Mouse (Mus musculus): ENCODE results near the gene Fanci.

The Fanci gene

DNA sequence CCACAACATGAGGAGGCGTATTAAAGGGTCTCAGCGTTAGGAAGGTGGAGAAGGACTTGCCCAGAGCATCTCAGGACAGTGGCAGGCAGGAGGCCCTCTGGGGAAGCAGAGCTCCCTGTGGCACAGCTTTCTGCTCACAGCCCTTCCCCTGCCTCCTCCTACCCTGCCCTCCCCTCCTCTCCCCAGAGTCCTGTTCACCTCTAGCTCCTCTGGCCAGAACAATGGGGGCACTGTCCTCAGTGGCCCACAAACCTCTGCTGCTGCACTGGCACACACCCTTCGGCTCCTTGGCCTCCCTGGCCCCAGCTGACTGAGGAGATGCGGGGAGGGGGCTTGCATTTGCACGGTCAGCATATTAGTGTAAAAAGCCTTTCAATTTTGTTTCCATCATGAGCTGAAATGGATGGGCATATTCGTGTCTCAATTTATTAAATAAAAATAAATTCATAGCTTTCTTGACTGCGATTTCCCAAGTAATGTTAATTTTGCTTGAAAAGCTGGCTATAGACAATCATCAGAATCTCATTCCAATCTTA, 3.0 kb upstream of the Fanci start:
- 57% methylated on average over 7 of the region's 7 CpGs for WGBS

GRCm38 (mm10) chr7:79390141-79390708, 1.5 kb upstream of the Fanci start:
- 85% methylated on average over 5 of the region's 5 CpGs for WGBS

- 1% methylated on average over 3 of the region's 3 CpGs for WGBS
Measured at GRCm38 (mm10) chr7:79391471-79391870, 258 bp upstream of the Fanci start.

DNA sequence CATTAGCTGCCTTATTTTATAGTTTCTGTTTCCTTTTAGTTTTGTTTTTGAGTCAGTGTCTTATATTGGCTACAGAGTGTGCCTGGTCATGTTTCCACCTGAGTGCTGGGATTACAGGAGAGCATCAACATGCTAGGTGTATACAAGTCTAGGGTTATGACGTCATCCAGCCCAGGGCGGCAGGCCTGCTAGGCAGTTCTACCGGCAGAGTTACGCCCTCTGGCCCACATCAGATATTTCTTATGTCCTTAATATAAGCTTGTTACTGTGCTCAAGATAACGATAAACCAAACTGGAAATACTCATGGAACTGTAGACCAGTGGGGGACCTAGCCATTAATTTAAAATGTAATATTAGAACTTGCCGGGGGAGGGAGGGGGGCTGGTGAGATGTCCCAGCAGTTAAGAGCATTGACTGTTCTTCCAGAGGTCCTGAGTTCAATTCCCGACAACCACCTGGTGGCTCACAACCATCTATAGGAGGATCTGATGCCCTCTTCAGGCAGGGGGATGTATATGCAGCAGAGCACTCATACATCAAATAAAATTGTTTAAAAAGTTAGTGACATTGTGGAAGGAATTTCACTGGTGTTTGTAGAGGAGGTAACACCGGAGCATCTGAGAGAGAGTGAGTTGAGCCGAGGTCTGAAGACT, 1.3 kb downstream of the Fanci start:
- 52% methylated on average over 9 of the region's 9 CpGs for WGBS

- whole genome bisulfite sequencing, result 96% methylated on average over 7 of the region's 7 CpGs
Measured at GRCm38 (mm10) chr7:79393924-79394323, 2.2 kb downstream of the Fanci start.

DNA sequence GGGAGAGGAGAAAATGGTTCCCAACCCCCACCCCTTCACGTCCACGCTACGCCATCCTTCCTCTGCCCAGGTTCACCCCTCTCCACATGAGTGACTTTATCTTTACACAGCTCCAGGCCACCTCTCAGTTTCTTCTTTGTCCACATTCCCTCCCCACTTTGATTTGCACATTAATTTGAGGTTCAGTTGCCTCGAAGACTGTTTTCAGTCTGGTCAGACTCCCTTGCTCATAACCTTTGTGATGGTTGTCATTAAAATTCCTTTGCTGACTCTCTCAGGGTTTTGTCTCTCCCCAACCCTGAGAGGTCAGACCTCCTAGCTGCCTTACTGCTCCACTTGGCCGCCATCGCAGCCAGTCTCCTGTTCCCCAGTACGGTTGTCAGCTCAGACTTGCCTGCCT, 2.9 kb downstream of the Fanci start:
- WGBS, result 68% methylated on average over 7 of the region's 7 CpGs

DNA sequence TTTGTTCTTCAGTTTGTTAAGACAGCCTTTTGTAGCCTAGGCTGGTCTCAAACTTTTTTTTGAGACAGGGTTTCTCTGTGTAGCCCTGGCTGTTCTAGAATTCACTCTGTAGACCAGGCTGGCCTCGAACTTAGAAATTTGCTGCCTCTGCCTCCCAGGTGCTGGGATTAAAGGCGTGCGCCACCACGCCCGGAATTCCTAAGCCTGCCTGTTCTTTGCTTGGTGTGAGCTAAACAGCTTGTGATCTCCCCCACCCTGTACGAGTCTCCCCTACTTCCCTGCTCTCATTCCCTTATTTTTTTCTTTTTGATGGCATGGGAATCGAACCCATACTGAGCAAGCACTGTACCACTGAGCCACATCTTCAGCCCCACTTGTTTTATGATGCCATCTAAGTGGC, 3.5 kb downstream of the Fanci start:
- WGBS, result 90% methylated on average over 7 of the region's 7 CpGs

DNA sequence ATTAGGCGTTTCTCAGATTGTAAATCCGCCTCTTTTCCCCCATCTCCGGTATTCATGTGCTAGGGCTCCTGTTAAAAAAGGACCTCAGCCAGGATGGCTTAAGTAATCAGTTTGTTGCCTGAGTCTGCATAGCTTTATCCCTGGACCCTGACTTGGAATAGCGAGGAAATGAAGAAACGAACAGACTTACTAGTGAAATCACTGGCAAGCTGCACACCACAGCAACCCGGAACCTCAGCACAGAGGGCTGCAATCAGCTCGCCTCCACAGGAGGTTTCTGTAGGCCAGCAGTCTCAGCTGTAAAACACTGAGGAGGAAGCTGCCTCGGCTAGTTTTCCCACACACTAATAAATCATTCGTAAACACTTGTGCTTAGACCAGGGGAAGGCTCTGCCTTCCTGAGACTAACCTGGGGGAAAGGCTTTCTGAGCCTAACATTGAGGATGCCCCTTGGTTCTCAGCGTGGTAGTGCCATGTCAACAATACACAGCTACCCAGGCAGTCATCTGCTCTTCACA, 5.8 kb downstream of the Fanci start:
- 87% methylated on average over 10 of the region's 10 CpGs for WGBS

- WGBS, result 87% methylated on average over 8 of the region's 8 CpGs
Measured at GRCm38 (mm10) chr7:79398426-79398825, 6.7 kb downstream of the Fanci start.

DNA sequence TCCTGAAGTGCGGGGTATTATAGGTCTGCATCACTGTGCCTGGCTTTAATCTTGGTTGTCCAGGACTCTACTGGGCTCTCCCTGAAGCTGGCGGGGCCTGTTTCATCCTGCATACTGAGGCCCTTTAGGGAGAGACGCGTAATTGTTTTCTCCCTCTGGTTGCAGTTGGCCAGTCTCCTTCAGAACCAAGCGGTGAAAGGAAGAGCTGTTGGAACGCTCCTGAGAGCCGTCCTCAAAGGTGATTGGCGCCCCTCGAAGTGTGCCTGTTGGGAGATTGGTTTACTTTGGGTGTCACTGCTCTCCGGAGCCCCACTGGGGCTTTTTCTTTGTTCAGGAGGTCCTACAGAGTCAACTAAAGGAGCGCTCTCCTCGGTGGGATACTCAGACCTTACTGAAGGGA, 7.2 kb downstream of the Fanci start:
- 86% methylated on average over 12 of the region's 12 CpGs for WGBS

GRCm38 (mm10) chr7:79400296-79400695, 8.6 kb downstream of the Fanci start:
- WGBS, result 82% methylated on average over 3 of the region's 3 CpGs

- WGBS, result 80% methylated on average over 18 of the region's 18 CpGs
Measured at GRCm38 (mm10) chr7:79414449-79415375, 23.0 kb downstream of the Fanci start.

DNA sequence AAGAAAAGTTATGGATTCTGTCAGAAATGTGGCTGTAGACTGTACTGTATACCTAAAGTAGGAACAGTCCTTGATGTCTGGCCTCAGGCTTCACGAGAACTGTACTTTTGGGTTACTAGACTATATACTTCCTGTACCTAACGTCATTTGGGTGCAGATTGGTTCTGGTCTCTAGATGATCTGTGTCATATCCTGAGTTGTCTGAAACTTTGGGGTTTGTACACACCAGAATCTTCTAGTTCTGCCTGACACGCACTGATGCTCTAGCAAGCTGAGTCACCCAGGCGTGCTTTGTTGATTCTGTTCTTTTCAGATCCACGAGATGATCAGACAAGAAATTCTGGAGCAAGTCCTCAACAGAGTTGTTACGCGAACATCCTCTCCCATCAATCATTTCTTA, 28.2 kb downstream of the Fanci start:
- 94% methylated on average over 7 of the region's 7 CpGs for WGBS

GRCm38 (mm10) chr7:79422876-79423275, 31.1 kb downstream of the Fanci start:
- WGBS, result 96% methylated on average over 10 of the region's 10 CpGs

DNA sequence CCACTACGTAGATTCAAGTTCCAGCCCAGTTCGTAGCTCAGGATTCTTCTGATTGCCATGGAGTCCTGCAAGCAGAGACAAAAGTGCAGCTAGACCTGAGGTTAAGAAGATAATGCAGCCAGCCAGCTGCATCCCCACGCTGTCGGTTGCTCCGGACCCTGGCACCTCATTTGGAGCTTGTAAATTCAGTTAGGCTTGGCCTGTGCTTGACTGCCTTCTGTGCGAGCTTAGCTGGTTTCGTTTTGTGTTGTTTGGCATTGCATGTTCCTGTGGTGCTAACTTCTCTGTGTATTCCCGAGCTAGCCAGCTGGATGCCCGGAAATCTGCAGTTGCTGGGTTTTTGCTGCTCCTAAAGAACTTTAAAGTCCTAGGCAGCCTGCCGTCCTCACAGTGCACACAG, 34.1 kb downstream of the Fanci start:
- 62% methylated on average over 10 of the region's 10 CpGs for WGBS

GRCm38 (mm10) chr7:79428243-79428642, 36.5 kb downstream of the Fanci start:
- 83% methylated on average over 5 of the region's 5 CpGs for WGBS

DNA sequence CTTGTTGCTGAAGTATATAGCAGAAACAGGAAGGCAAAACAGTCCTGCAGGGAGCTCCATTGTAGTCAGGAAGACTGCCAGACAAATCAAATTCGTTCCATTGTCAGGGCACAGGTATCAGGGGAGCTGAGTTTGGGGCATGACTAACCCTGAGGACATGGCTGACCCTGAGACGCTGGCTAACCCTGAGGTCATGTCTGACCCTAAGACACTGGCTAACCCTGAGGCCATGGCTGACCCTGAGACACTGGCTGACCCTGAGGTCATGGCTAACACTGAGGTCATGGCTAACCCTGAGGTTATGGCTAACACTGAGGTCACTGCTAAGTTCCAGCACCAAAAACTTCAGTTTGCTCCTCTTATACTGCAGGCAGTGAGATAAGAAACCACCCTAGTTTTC, 48.3 kb downstream of the Fanci start:
- 76% methylated on average over 2 of the region's 2 CpGs for WGBS

- WGBS, result 91% methylated on average over 2 of the region's 2 CpGs
Measured at GRCm38 (mm10) chr7:79447048-79447447, 55.3 kb downstream of the Fanci start.

DNA sequence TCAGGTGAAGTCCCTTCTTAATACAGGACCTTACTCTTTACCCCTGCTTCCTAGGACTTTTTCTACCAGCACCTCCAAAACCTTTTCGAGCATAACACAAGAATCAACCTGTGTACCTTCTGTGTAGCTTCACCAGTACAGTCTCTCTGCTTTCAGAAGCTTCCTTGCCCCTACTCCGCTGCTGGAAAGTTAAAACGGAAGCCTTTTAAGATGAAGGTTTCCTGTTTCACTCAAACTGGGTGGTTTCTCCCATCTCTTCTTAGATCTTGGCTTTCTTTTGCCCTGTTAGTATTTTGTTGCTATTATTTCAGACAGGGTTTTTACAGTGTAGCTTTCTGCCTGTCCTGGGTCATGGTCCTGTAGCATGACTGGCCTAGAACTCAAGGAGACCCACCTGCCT, 55.8 kb downstream of the Fanci start:
- 94% methylated on average over 3 of the region's 3 CpGs for WGBS

DNA sequence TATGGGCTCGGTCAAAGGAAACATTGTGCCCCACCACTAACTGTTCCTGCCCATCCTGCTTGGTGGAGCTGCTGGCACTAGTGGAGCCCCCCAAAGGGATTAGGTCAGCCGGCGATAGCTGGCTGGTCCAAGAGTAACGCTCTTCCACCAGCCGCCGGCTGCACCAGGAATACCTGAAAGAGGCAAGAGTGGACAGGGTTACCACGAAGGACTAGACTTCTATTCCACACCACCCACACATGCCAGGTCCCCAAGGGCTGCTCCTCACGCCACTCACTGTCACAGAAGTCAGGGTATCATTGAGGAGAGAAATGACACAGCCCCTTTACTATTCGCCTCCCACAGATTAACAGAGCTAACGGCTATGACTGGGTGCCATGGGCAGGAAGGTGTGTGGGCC, 70.0 kb downstream of the Fanci start:
- 76% methylated on average over 10 of the region's 10 CpGs for WGBS

DNA sequence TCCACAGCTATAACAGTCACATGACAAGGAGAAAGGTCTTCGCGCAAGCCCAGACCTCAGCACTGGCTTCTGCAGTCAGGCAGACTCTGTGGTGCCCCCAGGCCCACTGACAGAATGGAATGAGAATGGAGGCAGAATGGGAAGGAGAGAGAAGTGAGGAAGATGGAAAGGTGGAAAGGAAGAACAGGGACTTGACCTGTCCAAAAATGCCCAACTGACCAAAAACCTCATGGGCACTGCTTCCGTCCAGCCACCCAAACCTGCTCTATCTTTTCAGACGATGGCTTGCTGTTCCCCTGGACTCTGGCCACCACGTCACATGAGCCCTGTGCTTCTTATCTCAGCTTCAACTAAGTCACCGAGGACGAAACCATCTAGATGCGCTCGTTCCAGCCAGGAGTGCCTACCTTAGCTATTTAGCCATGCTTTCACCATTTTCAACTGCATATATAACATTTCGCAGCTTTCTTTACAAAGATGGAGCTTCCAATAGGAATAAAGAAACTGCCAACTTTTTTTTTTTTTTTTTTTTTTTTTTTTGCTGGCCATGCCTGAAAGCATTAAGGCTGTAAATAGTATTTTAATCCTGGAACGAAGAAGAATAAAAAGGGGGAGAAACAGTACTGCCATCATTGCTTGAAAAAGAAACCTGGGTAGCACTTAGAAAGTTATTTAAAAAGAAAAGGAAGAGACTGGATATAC, 71.8 kb downstream of the Fanci start:
- WGBS, result 73% methylated on average over 11 of the region's 11 CpGs
